Mouse (Mus musculus) hindbrain, embryonic 14.5 days (tissue): ENCODE measurements at regions not wholly inside any gene's neighbourhood (a gene's known extent, or its start where the extent isn't known, plus 50 kb on each side); places are given as distances from the start of the nearest gene placed in this dataset.

Experiments used
- ATAC-seq: fragments of 200-750 bp; cut with Nextera tagmentation; 2 replicates; pipeline ENCODE4 v1.8.0; 2017; ENCODE audit warnings: moderate number of reproducible peaks, mild to moderate bottlenecking, moderate TSS enrichment, moderate library complexity; ENCODE audit not compliant: low FRiP score
- DNase-seq: peaks from one replicate; pipeline ENCODE4 v3.0.0-alpha.2; 2015; ENCODE audit warnings: low spot score
- H3K27ac ChIP-seq: fragments of 300-500 bp; sonication (generic); 2 replicates; pipeline ENCODE4 v1.5.1; 2014; ENCODE audit warnings: mild to moderate bottlenecking, moderate library complexity
- H3K27me3 ChIP-seq: fragments of 300-500 bp; sonication (generic); 2 replicates; pipeline ENCODE4 v1.6.1; 2014; ENCODE audit warnings: mild to moderate bottlenecking, low read length, mixed read lengths; ENCODE audit not compliant: control insufficient read depth, insufficient read depth
- H3K36me3 ChIP-seq: fragments of 300-500 bp; sonication (generic); replicated peaks from 2 replicates; pipeline ENCODE4 v1.6.1; 2014; ENCODE audit not compliant: control insufficient read depth, insufficient read depth
- H3K4me1 ChIP-seq: fragments of 300-500 bp; sonication (generic); replicated peaks from 2 replicates; pipeline ENCODE4 v1.6.1; 2014; ENCODE audit warnings: antibody characterized with exemption, low read length, mixed read lengths; ENCODE audit not compliant: control insufficient read depth, insufficient read depth
- H3K4me2 ChIP-seq: fragments of 300-500 bp; sonication (generic); replicated peaks from 2 replicates; pipeline ENCODE4 v1.6.1; 2014; ENCODE audit warnings: mild to moderate bottlenecking, moderate library complexity
- H3K4me3 ChIP-seq: fragments of 300-500 bp; sonication (generic); replicated peaks from 2 replicates; pipeline ENCODE4 v1.5.1; 2014; ENCODE audit warnings: mild to moderate bottlenecking, low read length
- H3K9ac ChIP-seq: fragments of 300-500 bp; sonication (generic); 2 replicates; pipeline ENCODE4 v1.6.1; 2014
- H3K9me3 ChIP-seq: fragments of 300-500 bp; sonication (generic); 2 replicates; pipeline ENCODE4 v1.6.1; 2016; ENCODE audit warnings: low read length; ENCODE audit not compliant: control insufficient read depth
- WGBS: fragments of 180-500 bp; shearing (Covaris S2); extraction: QIAGEN DNeasy Blood & Tissue Kit; methylation state at CpG from one replicate; pipeline ENCODE4 v1.1.7; 2014; 5-methylcytosine and 5-hydroxymethylcytosine counted together

DNA sequence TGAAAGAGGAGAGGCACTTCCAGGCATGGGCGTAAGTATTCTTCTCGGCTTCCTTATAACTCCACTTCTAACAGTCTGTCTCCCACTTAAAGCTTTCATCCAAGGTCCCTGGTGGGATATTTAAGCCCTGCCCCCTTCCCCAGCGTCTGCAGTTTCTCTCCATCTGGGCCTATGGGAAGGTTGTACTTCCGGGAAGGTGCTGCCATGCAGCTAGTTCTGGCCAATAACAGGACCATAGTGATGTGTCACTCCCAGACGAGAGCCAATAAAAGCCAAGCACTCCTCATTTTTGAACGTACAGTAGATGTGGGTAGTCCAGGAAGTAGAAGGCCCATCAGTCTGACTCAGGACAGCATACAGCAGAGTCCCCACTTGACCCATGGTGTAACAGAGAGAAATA is 121.0 kb downstream of the Drd1 start:
- WGBS: 82% methylated on average over 6 of the region's 6 CpGs

DNA sequence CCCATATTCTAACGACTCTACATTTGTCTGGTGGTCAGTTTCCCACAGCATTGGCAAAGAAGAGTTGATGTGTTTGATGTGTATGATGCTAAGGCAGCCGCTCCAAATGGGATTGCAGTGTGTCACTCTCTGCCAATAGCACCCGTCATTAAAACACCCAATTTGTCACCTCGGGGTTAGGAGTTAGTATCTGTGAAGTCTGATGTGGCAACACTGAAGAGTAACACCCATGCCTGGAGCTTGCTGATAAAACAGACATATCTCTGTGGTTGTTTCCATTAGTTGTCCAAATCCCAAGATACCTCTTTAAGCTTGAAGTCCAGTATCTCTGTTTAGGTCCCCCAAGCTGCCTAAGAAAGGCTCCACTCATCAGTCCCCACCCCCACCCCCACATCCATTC is 129.4 kb downstream of the Drd1 start:
- 85% methylated on average over 4 of the region's 4 CpGs for WGBS
- no peak overlapping the region for H3K27ac ChIP-seq
- peaks cover 12% of the 10 kb centered on the region for H3K4me1 ChIP-seq
- no peak for ATAC-seq
- no peak overlapping the region for H3K4me3 ChIP-seq
- no peak overlapping the region for H3K4me2 ChIP-seq
- no peak overlapping the region for H3K9ac ChIP-seq
- H3K36me3 ChIP-seq: no peaks in the 10 kb centered on the region
- no peaks in the 10 kb centered on the region for H3K27me3 ChIP-seq
- no peaks in the 10 kb centered on the region for H3K9me3 ChIP-seq
- DNase-seq: no peak

More for the DNA sequence above, 121.0 kb downstream of the Drd1 start:
- no peak overlapping the region for H3K4me3 ChIP-seq
- no peaks in the 10 kb centered on the region for H3K27me3 ChIP-seq
- no peaks in the 10 kb centered on the region for H3K4me1 ChIP-seq
- DNase-seq: no peak
- no peak overlapping the region for H3K27ac ChIP-seq
- H3K9ac ChIP-seq: no peak overlapping the region
- no peaks in the 10 kb centered on the region for H3K9me3 ChIP-seq
- no peaks in the 10 kb centered on the region for H3K36me3 ChIP-seq
- ATAC-seq: no peak
- no peak overlapping the region for H3K4me2 ChIP-seq

DNA sequence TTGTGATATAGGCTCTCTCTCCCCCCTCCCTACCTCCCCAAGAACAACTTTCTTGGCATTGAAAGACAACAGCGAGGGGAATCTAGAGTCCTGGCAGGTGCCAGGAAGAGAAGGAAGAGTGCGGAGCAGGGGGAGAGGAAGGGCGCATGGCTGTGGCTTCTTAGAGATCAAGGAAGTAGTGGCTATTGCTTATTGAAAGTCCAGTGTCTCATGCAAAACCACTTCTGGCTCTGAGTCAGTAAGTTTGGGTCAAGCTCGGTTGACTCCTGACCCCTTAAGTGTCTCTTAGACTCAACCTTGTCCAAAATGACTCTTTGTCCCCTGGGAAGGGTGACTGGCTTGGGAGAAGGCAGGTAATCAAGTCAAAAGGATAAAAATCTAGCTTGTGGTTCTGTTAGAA is 131.1 kb downstream of the Drd1 start:
- DNase-seq: no peak
- no peak overlapping the region for H3K4me2 ChIP-seq
- H3K27me3 ChIP-seq: no peaks in the 10 kb centered on the region
- ATAC-seq: no peak
- no peak overlapping the region for H3K4me3 ChIP-seq
- 89% methylated on average over 4 of the region's 4 CpGs for WGBS
- no peak overlapping the region for H3K9ac ChIP-seq
- no peak overlapping the region for H3K27ac ChIP-seq
- H3K9me3 ChIP-seq: no peaks in the 10 kb centered on the region
- peaks cover 12% of the 10 kb centered on the region for H3K4me1 ChIP-seq
- H3K36me3 ChIP-seq: no peaks in the 10 kb centered on the region

DNA sequence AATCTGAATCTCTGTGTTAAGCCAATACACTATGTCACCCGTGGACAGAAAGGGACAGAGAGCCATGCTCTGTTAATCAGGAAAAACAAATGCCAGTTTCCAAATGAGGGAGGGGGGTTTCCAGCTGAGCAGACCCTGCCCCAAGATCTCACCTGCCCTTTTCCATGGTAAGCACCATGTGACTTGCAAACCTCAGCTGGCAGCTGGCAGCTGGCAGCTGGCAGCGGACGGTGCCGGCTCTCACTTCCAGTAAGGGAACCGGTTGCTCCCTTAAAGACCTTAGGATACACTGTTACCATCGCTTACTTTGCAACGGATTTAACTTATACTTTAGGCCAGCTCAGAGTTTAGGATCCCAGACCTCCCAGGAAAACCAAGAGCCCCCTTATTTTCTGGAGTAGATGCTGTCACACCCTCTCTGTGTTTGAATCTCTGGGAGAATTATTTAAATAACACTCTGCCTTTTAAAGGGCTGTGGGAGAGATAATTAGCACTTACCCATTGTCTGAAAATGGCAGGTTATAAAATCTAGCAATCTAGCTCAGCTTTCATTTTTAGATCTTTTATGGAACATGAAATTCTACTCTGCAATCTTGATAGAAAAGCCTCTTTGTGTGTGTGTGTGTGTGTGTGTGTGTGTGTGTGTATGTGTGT is 131.7 kb downstream of the Drd1 start:
- DNase-seq: no peak

DNA sequence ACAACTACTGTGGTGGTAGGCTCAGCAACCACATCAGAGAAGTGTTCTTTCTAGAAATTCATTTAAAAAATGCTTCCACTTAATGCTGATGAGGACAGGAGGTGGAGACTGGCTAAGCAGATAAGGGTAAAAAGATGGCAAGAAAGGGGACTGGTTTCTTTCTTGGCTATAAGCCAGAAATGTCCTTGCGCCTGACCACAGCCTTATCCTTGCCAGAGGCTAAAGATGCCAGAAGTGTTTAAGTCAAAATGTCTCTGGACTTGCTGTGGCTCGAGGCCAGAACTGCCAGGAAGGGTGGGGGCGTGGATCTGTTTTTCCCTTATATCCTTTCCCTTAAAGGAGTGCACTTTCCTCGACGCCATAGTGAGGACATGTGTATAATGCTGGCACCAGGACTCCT is 133.7 kb downstream of the Drd1 start:
- no peak overlapping the region for H3K4me2 ChIP-seq

More for the DNA sequence above, 131.7 kb downstream of the Drd1 start:
- ATAC-seq: no peak
- Histone ChIP-seq H3K27ac (no peak overlapping the region), H3K9ac (no peak overlapping the region), H3K9me3 (no peaks in the 10 kb centered on the region), H3K4me1 (peaks cover 11% of the 10 kb centered on the region), H3K27me3 (no peaks in the 10 kb centered on the region), H3K4me2 (no peak overlapping the region), H3K36me3 (no peaks in the 10 kb centered on the region), H3K4me3 (no peak overlapping the region)
- WGBS: 69% methylated on average over 7 of the region's 7 CpGs

DNA sequence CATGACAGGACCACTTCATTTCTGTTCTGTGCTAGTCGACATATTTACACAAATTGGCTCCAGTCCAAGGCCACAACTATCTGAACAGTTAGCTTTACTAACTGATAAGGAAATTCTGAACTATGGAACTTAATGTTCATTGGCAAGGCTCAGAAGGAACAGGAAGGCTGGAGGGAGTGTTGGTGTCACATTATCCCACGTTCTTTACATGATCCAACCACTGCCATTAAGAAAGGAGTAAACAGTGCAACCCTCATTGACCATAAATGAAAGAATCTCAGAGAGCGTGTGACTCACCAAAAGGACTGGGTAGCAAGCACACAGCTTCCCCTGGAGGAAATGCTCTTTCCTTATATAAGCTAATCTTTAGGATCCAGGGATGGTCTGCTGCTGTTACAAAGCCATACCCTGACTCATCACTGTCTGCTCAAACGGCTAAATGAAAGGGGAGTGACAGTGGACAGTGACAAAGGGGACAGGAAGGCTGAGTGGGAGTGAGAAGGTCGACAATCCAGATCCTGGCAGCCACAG is 135.6 kb downstream of the Drd1 start:
- ATAC-seq: no peak
- Histone ChIP-seq H3K4me3 (no peak overlapping the region), H3K36me3 (no peaks in the 10 kb centered on the region), H3K9me3 (no peaks in the 10 kb centered on the region), H3K27ac (no peak overlapping the region), H3K4me1 (no peaks in the 10 kb centered on the region), H3K9ac (no peak overlapping the region), H3K27me3 (no peaks in the 10 kb centered on the region), H3K4me2 (no peak overlapping the region)
- no peak for DNase-seq
- WGBS: 64% methylated on average over 5 of the region's 5 CpGs

More for the DNA sequence above, 133.7 kb downstream of the Drd1 start:
- Histone ChIP-seq H3K9ac (no peak overlapping the region), H3K27me3 (no peaks in the 10 kb centered on the region), H3K27ac (no peak overlapping the region), H3K4me3 (no peak overlapping the region), H3K4me1 (no peaks in the 10 kb centered on the region), H3K36me3 (no peaks in the 10 kb centered on the region), H3K9me3 (no peaks in the 10 kb centered on the region)
- no peak for DNase-seq
- WGBS: 78% methylated on average over 5 of the region's 5 CpGs
- ATAC-seq: no peak

DNA sequence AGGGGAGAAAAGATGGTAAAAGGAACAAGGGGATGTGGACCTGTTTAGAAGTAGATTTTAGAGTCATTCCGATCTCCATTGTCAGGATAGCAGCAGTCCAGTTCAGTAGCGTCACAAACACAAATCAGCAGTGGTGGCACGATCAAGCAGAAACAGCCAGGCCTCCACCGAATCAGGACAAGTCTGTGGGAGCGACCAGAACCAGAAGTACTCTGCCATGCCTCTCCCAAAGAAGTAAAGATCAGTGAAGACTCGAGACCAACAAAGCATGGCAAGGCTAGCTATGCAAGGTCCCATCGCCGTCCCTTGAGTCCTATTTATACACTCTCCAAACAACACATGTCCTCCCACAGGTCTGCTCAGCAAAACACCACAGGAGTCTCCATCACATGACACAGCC is 140.0 kb downstream of the Drd1 start:
- Histone ChIP-seq H3K36me3 (no peaks in the 10 kb centered on the region), H3K4me1 (no peaks in the 10 kb centered on the region), H3K9me3 (no peaks in the 10 kb centered on the region), H3K9ac (no peak overlapping the region), H3K27ac (no peak overlapping the region), H3K27me3 (no peaks in the 10 kb centered on the region), H3K4me2 (no peak overlapping the region), H3K4me3 (no peak overlapping the region)
- DNase-seq (no peak), ATAC-seq (no peak)
- WGBS: 88% methylated on average over 8 of the region's 8 CpGs

DNA sequence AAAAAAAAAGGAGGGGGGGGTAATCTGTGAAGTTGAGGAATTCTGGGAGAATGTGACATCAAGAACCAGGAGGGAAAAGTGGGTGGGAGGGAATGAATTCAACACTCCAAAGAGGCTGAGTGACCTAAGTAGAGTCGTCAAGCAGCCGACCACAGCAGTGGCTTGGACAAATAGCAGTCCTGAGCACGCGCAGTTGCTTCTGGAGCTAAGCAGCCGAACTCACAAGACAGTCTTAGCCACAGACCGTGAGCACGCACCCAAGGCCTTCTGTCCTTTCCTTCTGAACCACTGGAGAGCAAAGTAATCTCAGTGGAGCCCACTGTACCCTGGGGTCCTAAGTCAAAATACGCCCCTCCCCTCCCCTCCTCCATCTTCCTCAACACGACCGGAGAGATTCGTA is 141.1 kb downstream of the Drd1 start:
- DNase-seq: no peak

DNA sequence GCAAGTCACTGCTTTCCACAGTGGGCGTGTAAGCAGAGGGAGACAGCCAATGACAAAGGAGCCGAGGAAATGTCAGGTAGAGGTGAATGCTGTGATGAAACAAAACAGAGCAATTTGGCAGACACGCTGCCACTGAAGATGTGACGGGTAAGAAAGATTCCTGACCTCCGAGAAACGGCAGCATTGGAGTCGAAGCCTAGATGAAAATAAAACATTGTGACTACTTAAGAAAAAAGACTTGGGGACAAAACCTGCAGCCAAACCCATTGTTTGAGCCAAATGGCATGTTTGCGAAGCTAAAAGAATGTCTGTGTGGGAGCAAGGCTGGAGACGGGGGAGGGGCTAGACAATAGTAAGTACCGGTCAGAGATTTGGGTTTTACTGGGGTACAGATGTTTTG is 142.0 kb downstream of the Drd1 start:
- H3K9ac ChIP-seq: no peak overlapping the region
- ATAC-seq (no peak), DNase-seq (no peak)
- H3K36me3 ChIP-seq: no peaks in the 10 kb centered on the region
- WGBS: 50% methylated on average over 10 of the region's 10 CpGs
- H3K4me3 ChIP-seq: no peak overlapping the region
- no peaks in the 10 kb centered on the region for H3K4me1 ChIP-seq
- no peak overlapping the region for H3K27ac ChIP-seq
- no peaks in the 10 kb centered on the region for H3K9me3 ChIP-seq
- 0 out of 2 replicates have a peak overlapping the region, but pooled peaks have one; percentile 3 for H3K4me2 ChIP-seq
- H3K27me3 ChIP-seq: no peaks in the 10 kb centered on the region

More for the DNA sequence above, 141.1 kb downstream of the Drd1 start:
- H3K27me3 ChIP-seq: no peaks in the 10 kb centered on the region
- no peak overlapping the region for H3K4me2 ChIP-seq
- no peak overlapping the region for H3K9ac ChIP-seq
- H3K4me3 ChIP-seq: no peak overlapping the region
- H3K36me3 ChIP-seq: no peaks in the 10 kb centered on the region
- 86% methylated on average over 11 of the region's 11 CpGs for WGBS
- no peaks in the 10 kb centered on the region for H3K4me1 ChIP-seq
- no peaks in the 10 kb centered on the region for H3K9me3 ChIP-seq
- no peak overlapping the region for H3K27ac ChIP-seq
- ATAC-seq: no peak

DNA sequence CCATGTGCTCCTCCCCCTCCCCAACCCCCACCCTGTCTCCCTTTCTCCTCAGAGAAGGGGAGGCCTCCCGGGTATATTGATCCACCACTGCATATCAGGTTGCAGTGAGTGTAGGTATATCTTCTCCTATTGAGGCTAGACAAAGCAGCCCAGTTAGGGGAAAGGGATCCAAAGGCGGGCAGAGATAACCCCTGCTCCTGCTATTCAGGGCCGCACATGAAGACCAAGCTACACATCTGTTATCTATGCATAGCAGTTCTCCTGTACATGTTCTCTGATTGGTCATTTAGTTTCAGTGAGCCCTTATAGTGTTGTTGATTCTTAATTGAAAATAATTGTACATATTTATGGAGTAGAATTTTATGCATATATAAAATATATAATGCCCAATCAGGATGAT is 143.7 kb downstream of the Drd1 start:
- no peaks in the 10 kb centered on the region for H3K36me3 ChIP-seq
- no peaks in the 10 kb centered on the region for H3K27me3 ChIP-seq
- H3K9me3 ChIP-seq: no peaks in the 10 kb centered on the region
- no peak overlapping the region for H3K4me3 ChIP-seq
- no peak overlapping the region for H3K9ac ChIP-seq
- H3K4me1 ChIP-seq: no peaks in the 10 kb centered on the region
- ATAC-seq: no peak
- H3K27ac ChIP-seq: no peak overlapping the region
- DNase-seq: no peak
- 61% methylated on average over 3 of the region's 3 CpGs for WGBS
- no peak overlapping the region for H3K4me2 ChIP-seq
